Mouse (Mus musculus): ENCODE measurements around the gene AY074887. TPM values are rescaled to one million over a fixed set of nuclear protein-coding genes. Genes with fewer than 3 reads are reported as not detected.

Gene AY074887
- polyA plus RNA-seq, 1 experiment from 2014 or later: 1.1 TPM

Other genes starting within 250 kb of the AY074887 start
- 89.8 and 95.0 TPM in 2 replicates for gene Wdr61, start 216.5 kb downstream of the AY074887 start, polyA plus RNA-seq (2015; fragmentation: Nextera tagmentation; extraction: Ambion mirVana)
- 22.4 and 25.1 TPM in 2 replicates for gene Crabp1, start 186.2 kb downstream of the AY074887 start, polyA plus RNA-seq (2015; fragmentation: Nextera tagmentation; extraction: Ambion mirVana)
- gene Ireb2, start 87.2 kb downstream of the AY074887 start, polyA plus RNA-seq (2015; fragmentation: Nextera tagmentation; extraction: Ambion mirVana): 38.1 and 41.0 TPM in 2 replicates
- 2.0 and 2.2 TPM in 2 replicates for gene Hykk, start 33.7 kb downstream of the AY074887 start, polyA plus RNA-seq (2015; fragmentation: Nextera tagmentation; extraction: Ambion mirVana)
- gene Psma4, start 208 bp downstream of the AY074887 start, polyA plus RNA-seq (2015; fragmentation: Nextera tagmentation; extraction: Ambion mirVana): 247 and 251 TPM in 2 replicates
- gene Chrna5, start 29.9 kb upstream of the AY074887 start, polyA plus RNA-seq (2015; fragmentation: Nextera tagmentation; extraction: Ambion mirVana): 3.0 and 3.7 TPM in 2 replicates
- gene Chrna3, start 75.6 kb upstream of the AY074887 start, polyA plus RNA-seq (2015; fragmentation: Nextera tagmentation; extraction: Ambion mirVana): 15.1 and 16.2 TPM in 2 replicates
- gene Chrnb4, start 97.8 kb upstream of the AY074887 start, polyA plus RNA-seq (2015; fragmentation: Nextera tagmentation; extraction: Ambion mirVana): 1.4 and 2.1 TPM in 2 replicates
- gene Ube2q2, start 197.9 kb upstream of the AY074887 start, polyA plus RNA-seq (2015; fragmentation: Nextera tagmentation; extraction: Ambion mirVana): 39.3 and 40.3 TPM in 2 replicates